In genomic region chr3:156912816-156913215, GRCm38 (mm10) we compare ENCODE assay signal across 14 mouse cellular contexts.
"Had no signal": no experiment of that assay in that cellular context is flagged by ENCODE, and none has a peak within 500 bp of the region (broad histone marks: within the 10 kb centered on the region; RNA-seq: fewer than 3 reads in every experiment).

No protein-coding gene starts in this region.

- H3K9ac ChIP-seq: hindbrain, embryonic 14.5 days; intestine, embryonic 15.5 days; limb, embryonic 12.5 days; liver, embryonic 15.5 days; lung, embryonic 14.5 days; midbrain, embryonic 12.5 days; neural tube, embryonic 13.5 days had no signal

- H3K27me3 ChIP-seq: intestine, embryonic 15.5 days; limb, embryonic 12.5 days; liver, embryonic 15.5 days; midbrain, embryonic 12.5 days; neural tube, embryonic 13.5 days had no signal

- H3K4me3 ChIP-seq: intestine, embryonic 15.5 days; layer of hippocampus, adult 2 months; limb, embryonic 12.5 days; liver, embryonic 15.5 days; midbrain, embryonic 12.5 days; neural tube, embryonic 13.5 days had no signal

- H3K4me2 ChIP-seq: hindbrain, embryonic 14.5 days; intestine, embryonic 15.5 days; limb, embryonic 12.5 days; liver, embryonic 15.5 days; lung, embryonic 14.5 days; midbrain, embryonic 12.5 days; neural tube, embryonic 13.5 days had no signal

- H3K4me1 ChIP-seq: intestine, embryonic 15.5 days; limb, embryonic 12.5 days; liver, embryonic 15.5 days; midbrain, embryonic 12.5 days; neural tube, embryonic 13.5 days had no signal

- H3K27ac ChIP-seq: hindbrain, embryonic 14.5 days; intestine, embryonic 15.5 days; layer of hippocampus, adult 2 months; limb, embryonic 12.5 days; liver, embryonic 15.5 days; midbrain, embryonic 12.5 days; neural tube, embryonic 13.5 days had no signal

- ATAC-seq: intestine, embryonic 15.5 days; midbrain, embryonic 16.5 days had no signal

- H3K9me3 ChIP-seq: intestine, embryonic 15.5 days; limb, embryonic 12.5 days; liver, embryonic 15.5 days; midbrain, embryonic 12.5 days; neural tube, embryonic 13.5 days had no signal

- H3K36me3 ChIP-seq: intestine, embryonic 15.5 days; limb, embryonic 12.5 days; liver, embryonic 15.5 days; midbrain, embryonic 12.5 days; neural tube, embryonic 13.5 days had no signal

- DNase-seq: liver; lung, embryonic 14.5 days; retina, postnatal 1 day; right cerebral cortex, postnatal 4 days; spleen, adult 18-20 months; thymus, postnatal 36 days had no signal
